Mouse (Mus musculus) right cerebral cortex, adult 18-20 months (tissue): ENCODE measurements at regions not wholly inside any gene's neighbourhood (a gene's known extent, or its start where the extent isn't known, plus 50 kb on each side); places are given as distances from the start of the nearest gene placed in this dataset.
"Not testable (repeated sequence)": the region's sequence is repeated elsewhere in the genome, so short reads cannot be mapped to it uniquely, and the experiment has no call there.

Experiments
- DNase-seq: peaks from one replicate; pipeline ENCODE4 v3.0.0; 2022; ENCODE audit warnings: mixed read lengths

DNA sequence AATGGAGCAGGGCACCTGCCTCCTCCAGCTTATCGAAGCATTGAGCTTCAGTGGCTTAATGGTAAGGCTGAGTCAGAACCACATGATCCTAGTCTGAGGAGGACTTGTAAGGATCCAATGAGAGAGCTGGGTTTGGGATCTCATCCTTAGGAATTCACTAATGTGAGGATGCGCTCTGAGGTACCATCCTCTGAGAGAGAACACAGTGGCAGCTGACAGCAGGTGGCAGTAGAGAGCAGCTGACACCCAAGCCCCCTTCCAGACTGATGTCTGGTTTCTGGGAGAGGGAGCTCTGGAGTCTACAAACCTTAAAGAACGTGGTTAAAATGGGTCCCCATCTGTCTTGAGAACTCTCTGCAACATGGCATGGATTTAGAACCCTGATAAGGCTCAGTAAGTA lies 137.8 kb downstream of the B3glct start:
- peak; percentile 26 for DNase-seq

DNA sequence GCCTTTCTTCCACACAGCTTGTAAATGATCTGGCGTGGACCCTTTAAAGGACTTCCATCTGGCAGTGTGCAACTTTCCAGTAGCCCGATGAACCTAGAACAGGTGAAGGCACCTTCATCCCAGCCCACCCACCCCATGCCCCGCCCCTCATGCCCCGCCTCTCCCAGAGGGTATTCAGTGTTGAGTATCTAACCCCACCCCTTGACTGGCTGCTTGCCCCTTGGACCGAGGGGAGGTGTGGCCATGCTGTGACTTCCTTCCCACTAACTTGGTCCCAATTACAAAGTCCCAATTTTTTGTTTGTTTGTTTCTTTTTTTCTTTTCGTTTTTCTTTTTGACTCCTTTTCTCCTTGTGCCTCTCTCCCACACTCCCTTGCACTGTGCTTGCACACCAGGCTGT lies 140.8 kb downstream of the B3glct start:
- no peak for DNase-seq

DNA sequence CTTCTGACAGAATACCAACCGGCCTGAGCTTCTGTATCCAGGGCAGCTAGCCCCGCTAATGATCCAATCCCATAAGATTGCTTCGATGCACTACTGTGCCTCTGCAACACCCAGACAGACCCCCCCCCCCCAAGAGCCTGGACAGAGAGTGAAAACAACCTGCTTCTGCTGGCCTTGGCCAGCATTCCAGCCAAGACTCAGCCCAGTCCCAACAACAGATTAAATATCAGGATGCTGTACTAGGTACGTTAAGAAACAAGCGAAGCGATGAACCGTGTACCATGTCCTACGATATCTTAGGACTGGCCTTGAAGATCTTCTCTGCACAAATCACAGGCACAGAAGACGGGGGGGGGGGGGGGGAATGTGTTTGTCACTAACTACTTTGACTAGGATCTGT lies 145.8 kb downstream of the B3glct start:
- no peak for DNase-seq

DNA sequence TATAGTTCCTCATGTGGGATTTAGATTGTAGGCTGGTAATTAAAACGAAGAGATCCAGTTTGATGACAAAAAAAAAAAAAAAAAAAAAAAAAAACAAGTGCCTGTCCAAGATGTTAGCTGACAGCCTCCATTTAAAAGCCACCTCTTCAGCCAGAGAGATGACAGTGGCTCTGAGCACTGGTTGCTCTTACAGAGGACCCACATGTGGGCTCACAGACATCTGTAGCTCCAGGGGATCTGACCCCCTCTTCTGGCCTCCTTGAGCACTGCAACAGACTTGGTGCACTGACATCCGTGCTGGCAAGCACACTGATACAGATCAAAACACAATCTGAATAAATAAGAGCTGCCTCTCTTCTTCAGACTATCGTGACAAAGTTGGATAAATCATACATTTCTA lies 149.6 kb downstream of the B3glct start:
- no peak for DNase-seq

DNA sequence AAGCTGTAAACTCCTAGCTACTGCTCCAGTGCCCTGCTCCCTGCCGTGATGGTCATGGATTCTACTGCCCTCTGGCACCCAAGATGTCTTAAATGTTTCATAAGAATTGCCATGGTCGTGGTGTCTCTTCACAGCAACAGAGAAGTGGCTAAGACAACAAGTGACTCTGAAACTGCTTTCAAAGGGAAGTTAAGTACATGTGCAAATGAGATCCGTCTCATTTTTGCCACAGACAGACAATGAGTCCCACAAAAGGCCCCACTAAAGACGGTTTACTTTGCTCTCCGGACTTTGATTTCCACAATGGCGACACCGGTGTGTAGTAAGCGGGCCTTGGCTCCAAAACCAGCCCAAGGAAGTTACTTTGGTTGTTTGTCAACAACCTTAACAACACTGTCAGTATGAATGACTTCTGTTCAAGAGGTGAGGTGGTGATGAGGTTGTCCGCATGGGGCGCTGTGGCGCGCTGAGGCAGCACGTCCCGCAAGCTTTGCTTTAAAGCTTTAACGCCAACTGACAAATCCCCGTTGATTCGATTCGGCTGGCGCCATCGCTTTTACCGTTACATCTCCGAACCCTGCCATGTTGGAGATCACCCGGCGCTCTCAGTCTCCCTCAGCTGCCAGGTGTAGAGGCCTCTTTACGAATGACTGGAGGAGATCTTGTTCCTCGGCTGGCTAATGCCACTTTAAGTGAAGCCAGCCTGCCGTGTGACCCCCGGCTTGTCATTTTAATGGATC lies 153.3 kb downstream of the B3glct start:
- DNase-seq: peak; percentile 67

DNA sequence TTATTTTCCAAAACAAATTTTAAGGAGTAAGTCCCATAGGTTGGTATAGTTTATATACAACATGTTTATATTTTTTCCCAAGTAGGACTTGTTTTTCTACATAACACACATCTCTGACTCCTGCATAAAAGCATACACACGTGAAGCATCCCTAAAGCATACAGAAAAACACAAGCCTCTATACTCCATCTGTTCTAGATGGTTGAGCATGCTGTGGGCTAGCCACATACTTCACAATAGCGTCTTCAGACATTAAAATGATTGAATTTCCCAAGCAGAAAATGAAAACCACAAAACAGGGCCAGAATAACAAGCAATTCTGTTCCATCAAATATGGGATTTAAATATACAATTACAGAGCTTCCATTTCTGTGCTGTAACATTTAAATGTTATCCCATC lies 159.3 kb downstream of the B3glct start:
- DNase-seq: no peak

DNA sequence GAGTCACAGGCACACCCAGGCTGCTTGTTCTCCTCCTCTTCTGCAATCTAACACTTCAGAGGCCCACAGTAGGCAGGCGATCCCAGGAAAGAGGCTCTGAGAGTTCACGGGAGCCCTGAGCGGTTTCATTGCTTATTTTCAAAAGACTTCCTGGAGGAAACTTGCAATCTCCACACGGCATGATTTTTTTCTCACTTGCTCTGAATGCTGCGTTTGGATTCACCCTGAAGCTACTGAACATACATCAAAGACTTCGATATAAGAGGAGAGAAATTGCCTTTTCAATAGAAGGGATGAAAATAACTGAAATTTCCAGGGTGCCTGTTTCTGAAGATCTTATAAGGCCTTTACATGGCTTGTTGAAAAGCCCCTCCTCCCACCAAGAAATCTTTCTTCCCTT lies 164.5 kb downstream of the B3glct start:
- DNase-seq: no peak

DNA sequence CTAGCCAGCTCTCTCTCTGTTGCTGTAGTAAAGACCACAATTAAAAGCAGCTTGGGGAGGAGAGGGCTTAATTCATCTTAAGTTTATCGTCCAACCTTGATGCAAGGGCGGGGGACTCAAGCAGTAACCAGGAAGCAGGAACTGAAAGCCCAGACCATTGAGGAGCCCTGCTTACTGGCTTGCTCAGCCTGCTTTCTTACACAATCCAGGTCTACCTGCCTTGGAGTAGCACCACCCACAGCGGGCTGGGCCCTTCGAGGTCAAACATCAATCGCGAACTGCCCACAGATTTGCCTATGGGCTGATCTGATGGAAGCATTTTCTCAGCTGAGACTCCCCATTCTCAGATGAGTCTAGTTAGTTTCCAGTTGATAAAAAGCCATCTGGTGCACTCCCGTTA lies 165.3 kb downstream of the B3glct start:
- no peak for DNase-seq

DNA sequence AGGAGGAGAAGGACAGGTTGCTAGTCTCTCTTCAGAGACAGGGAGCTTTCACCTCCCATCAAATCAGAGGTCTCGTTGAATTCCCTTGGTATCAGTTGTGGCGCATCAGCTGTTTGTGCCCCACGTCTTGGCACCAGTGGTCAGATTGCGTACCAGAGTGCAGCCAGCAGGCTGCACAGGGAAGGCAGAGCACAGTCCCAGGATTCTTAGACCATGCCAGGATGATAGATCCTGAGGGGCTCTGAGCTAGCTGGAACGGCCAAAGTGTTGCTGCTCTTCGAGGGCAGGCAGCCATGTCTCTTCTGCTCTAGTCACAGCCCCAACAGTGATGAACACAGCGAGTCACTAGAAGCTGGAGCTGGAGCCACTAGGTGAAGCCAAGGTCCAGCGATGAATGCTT lies 167.2 kb downstream of the B3glct start:
- DNase-seq: no peak

DNA sequence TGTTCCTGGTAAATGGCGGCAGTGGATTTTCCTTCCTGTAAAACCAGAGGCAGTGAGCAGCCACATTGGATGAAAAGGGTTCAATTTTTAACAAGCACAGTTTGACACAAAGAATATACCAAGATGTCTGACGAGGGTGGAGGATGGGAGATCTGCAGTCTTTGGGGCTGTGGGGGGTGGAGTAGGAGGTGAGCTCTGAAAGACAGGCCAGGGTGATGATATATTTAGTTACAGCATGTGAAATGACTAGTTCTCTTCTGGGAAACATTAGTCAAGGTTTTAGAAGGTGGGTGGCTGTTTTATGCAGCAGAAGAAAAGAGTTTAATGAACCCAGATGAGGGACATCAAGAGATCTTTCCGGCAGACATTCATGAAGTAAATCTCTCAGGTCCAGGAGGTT lies 170.0 kb upstream of the Rxfp2 start:
- DNase-seq: peak; percentile 53

DNA sequence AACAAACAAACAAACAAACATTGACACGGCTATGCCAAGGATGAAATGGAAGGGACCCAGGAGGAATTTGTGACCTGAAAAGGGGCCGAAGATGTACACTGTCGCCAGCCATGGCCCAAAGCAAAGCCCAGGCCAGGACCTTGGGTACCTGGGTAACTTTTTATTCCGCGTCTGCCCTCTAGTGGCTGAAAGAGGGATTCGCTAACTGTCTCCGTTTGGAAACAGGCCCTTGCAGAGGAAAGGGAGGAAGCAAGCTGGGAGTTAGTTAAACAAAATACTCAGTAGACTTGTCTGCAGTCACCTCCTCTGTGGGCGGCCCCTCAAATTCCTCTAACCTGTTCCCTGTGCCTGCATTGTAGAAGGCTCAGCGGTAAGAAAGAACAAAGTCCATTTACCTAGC lies 167.5 kb upstream of the Rxfp2 start:
- peak; percentile 72 for DNase-seq

DNA sequence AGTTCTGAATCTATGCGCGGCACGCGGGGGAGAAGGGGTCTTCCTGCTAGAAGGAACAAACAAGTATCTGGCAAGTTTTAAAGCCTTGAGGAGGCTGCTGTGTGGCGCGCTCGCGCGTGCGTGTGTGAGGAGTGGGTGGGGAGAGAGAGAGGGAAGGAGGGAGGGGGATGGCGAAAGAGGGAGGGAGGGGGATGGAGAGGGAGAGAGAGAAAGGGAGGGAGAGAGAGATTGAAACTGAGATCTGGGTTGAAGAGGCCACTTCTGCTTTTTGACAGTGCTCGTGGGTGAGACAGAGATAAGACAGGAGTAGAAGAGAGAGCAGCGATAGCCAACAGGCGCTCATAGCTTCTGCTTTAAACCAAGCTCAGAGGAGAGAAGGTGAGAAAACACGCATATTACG lies 166.0 kb upstream of the Rxfp2 start:
- DNase-seq: no peak

DNA sequence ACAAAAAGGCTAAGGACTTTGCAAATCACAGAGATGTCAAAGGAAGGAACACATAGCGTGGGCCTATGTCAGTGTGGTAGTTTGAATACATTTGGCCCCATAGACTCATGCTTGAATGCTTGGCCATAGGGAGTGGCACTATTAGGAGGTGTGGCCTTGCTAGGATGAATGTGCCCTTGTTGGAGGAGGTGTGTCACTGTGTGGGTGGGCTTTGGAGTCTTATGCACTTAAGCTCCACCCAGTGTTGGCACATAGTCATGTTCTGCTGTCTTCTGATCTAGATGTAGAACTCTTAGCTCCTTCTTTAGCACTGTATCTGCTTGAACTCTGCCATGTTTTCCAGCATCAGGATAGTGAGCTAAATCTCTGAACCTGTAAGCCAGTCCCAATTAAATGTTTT lies 162.4 kb upstream of the Rxfp2 start:
- no peak for DNase-seq

DNA sequence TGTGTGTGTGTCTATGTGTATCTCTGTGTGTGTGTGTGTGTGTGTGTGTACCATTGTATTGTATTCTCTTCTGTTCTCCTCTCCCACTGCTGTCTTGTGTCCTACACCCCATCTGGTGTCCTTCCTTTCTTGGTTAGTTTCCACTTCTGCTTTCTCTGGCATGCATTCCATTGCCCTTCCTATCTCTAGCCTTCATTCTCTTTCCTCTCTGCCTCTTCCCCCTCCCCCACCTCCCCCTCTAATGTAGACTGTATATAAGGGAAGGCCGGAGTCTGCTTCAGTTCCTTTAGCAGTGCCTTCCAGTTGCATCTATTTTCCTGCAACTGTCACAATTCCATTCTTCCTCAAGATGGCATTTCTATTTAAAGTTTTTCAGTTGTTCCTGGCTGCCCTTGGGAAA lies 161.5 kb upstream of the Rxfp2 start:
- DNase-seq: no peak

DNA sequence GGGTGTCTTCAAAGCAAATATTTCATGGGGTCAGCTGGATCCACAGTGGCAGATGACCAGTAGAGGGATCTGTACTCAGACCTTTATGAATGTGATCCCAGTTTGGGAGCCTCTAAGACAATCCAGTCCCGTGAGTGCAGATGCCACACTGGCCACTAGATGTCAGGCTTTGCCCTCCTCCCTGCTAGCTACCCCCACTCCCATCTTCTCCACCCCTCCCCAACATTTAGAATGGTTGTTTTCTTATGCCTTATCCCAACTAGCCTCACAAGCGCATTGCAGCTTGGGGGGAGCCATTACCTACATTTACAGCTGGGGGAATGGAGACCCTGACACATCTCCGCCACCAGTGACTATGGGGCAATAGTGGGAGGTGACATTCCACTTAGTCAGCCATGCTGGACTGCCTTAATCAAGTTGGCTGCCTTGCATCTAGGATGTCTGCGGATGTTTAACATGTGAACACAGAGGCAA lies 156.9 kb upstream of the Rxfp2 start:
- peak; percentile 36 for DNase-seq

DNA sequence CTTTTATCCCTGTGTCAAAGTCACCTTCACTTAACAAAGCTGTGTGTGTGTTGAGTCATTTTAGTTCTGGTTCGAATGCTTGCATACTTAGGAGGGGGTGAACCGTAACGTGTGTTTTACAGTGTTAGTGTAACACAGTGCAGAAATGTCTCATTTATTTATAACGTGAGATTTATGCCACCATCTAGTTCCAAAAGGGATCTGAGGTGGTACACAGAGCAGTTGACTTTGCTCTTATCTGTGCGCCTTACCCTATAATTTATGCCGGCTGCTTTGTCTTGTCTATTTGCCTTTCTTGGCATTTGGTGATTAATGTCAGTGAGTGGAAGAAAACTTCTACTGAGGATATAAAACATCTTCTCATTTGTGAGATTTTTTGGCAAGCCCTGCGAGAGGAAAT lies 150.5 kb upstream of the Rxfp2 start:
- DNase-seq: no peak

DNA sequence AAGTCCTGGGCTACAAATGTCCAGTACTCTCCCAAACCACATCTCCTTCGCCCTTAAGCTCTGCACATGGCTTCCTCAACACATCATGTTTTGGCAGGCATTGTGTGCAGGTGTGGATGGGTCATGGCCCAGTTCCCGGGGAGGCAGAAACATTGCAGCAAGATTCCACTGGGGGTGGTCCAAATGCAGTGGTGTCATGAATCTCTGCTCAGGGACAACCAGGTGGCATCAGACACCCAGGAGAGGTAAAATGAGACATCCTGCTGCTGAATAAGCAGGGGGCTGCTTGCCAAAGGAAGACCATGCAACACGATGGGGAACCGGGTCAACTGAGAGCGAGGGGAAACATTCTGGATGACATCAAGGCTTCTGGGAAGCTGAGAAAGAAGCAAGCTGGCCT lies 149.0 kb upstream of the Rxfp2 start:
- DNase-seq: no peak

DNA sequence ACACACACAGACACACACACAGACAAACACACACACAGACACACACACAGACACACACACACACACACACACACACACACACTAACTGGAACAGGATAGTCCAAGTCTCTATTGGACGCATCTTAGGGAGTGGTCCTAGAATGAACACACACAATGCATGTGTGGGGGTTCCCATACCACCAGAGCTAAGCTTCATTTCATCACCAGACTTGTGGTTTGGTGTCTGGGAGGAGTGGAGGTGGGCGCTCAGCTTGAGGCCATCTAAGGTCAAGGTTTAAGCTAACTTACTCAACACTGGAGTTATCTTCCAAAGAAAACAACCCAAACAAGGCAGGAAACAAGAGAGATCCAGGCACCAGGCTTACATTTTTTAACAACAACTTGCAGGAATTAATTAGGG lies 147.9 kb upstream of the Rxfp2 start:
- no peak for DNase-seq

DNA sequence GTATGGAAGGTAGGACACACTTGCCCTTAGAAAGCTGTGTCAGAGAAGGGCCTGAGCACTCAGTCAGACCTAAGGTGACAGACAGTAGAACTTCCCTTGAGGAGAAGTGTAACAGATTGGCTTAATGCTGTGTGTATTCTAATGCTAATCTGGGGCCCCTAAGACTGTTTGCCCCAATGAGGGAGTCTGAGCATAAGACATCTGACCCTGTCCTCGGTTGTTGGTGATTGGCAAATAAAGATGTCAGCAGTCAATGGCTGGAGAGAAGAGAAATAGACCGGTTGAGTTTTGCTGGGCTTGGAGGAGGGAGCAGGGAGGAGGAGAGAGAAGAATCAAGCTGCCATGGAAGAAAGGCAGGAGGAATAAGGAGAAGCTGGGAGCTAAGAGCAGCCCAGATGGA lies 147.0 kb upstream of the Rxfp2 start:
- DNase-seq: no peak

DNA sequence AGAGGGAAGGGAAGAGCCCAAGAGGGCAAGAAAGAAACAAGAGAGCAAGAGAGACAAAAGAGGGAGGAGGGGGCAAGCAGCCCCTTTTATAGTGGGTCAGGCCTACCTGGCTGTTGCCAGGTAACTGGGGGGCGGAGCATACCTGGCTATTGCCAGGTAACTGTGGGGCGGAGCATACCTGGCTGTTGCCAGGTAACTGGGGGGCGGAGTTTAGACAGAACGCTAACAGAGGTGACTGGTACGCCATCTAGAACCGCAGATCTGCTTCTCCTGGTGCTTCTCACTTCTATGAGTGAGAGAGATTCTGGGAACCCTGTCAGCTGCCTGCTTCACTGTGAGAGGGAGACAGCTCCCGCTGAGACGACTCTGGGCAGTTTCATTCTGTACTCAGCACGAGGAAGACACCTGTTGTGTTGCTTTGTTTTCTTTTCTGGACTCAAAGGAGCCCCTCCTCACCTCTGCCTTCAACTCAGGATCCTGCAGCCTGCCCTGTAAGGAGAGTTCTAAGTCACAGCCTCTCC lies 144.9 kb upstream of the Rxfp2 start:
- no peak for DNase-seq

DNA sequence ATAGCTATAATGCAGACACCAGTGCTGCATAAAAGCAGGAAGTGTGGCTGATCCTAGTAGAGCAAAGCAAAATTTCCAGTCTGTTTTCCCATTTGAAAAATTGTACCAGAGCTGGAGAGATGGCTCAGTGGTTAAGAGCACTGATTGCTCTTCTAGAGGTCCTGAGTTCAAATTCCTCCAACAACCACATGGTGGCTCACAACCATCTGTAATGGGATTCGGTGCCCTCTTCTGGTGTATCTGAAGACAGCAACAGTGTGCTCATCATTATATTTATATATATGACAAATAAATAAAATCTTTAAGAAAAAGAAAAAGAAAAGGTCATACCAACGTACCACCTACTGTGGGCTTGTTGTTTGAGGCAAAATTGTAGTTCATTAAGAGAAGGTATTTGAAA lies 144.1 kb upstream of the Rxfp2 start:
- no peak for DNase-seq

DNA sequence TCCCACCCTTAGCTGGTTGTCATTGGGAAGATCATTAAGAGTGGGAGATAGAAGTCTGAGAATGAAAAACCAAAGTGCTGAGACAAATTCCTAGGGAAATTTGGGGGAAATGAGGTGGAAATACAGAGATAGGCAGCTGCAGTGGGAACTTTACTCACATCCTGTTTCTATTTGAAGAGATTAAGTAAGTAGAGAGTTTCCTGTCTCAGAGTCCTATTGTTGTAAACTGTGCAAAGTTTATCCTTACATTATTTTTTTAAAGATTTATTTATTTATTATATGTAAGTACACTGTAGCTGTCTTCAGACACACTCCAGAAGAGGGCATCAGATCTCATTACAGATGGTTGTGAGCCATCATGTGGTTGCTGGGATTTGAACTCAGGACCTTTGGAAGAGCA lies 126.0 kb upstream of the Rxfp2 start:
- DNase-seq: not testable (repeated sequence)

DNA sequence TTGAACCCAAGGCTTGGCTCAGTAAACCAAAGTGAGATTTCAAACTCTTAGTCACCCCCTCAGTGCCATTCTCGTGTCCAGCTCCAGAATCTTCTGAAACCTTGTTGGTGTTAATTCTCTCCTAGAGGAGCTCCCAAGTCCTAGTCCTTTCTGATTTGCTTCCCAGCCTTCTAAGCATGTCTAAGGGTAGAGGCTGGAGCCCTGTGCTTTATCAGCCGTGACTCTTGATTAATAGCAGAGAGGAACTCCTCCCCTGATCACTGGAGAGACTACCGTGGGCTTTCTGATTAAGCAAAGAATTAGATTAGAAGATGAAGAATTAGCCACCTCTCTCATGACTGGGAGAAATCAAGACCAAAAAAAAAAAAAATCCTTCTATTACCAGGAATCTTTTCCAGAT lies 111.5 kb upstream of the Rxfp2 start:
- no peak for DNase-seq

DNA sequence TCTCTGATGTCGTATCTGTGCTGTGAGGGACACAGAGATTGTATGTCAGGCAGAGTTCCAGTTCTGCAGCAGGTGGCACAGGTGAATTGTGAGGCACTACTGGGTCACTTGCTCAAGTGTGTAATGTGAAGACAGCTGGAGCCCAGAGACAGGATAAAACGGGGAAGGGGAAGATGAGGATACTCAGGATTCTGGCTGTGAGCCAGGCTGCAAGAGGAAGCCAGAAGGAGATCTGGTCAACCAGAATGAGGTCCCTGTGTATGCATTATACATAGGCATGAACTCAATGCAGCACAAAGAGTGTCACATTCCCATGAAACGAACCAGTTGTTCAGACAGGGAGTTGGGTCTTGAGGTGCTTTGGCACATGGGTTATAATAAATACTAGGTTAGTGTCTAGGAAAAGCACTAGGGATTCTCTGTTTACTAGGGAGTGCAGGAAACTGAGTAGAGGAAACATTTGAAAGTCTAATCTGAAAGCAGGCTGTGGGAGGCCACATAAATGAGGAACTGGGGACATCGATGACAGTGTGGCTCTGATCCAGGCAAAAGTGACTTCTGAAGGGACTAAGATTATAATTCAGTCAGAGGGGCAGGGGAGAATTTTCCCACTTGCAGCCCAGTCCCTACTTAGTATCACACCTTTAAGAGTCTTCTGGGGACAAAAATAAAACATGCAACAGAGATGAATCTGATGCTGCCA lies 109.9 kb upstream of the Rxfp2 start:
- no peak for DNase-seq
